Mouse (Mus musculus) ES-Bruce4 (cell line): Measurements from ENCODE around the gene Plekha1. TPM values are rescaled to one million over a fixed set of nuclear protein-coding genes. Genes with fewer than 3 reads are reported as not detected.

Experiments
- H3K27ac ChIP-seq: 2 replicates; pipeline ENCODE4 v1.5.1; 2012; ENCODE audit warnings: low read length, inconsistent platforms; ENCODE audit not compliant: insufficient read depth
- H3K27me3 ChIP-seq: 2 replicates; pipeline ENCODE4 v1.6.1; 2012; ENCODE audit warnings: mild to moderate bottlenecking, low read length, inconsistent platforms; ENCODE audit not compliant: control insufficient read depth, poor library complexity, insufficient read depth, severe bottlenecking
- H3K36me3 ChIP-seq: 2 replicates; pipeline ENCODE4 v1.6.1; 2012; ENCODE audit warnings: inconsistent platforms, mild to moderate bottlenecking, low read length, moderate library complexity; ENCODE audit not compliant: control insufficient read depth, poor library complexity, insufficient read depth, severe bottlenecking
- H3K4me1 ChIP-seq: one replicate; pipeline ENCODE4 v1.8.1; 2011; ENCODE audit warnings: low read length; ENCODE audit not compliant: control insufficient read depth, insufficient read depth
- H3K4me3 ChIP-seq: 2 replicates; pipeline ENCODE4 v1.5.1; 2011; ENCODE audit warnings: low read depth, mild to moderate bottlenecking, low read length
- H3K9ac ChIP-seq: 2 replicates; pipeline ENCODE4 v1.6.1; 2012; ENCODE audit warnings: low read depth, mild to moderate bottlenecking, inconsistent platforms; ENCODE audit not compliant: poor library complexity, severe bottlenecking
- H3K9me3 ChIP-seq: replicated peaks from 2 replicates; pipeline ENCODE4 v1.6.1; 2012; ENCODE audit warnings: mild to moderate bottlenecking, low read length, inconsistent platforms; ENCODE audit not compliant: control insufficient read depth, poor library complexity, insufficient read depth, severe bottlenecking
- CTCF ChIP-seq: IDR thresholded peaks from one replicate; pipeline ENCODE4 v1.8.1; 2011; ENCODE audit warnings: low read depth, low read length
- EP300 ChIP-seq: IDR thresholded peaks from 2 replicates; pipeline ENCODE4 v1.6.1; 2011; ENCODE audit warnings: low read depth, low read length; ENCODE audit not compliant: insufficient read depth
- POLR2A ChIP-seq: IDR thresholded peaks from one replicate; pipeline ENCODE4 v1.8.1; 2011; ENCODE audit warnings: low read length; ENCODE audit not compliant: insufficient read depth
- polyA plus RNA-seq: library from polyadenylated mRNA; stranded (reverse); fragments of >200 nt; gene quantifications from 2 replicates; pipeline ENCODE4 v1.2.4, GENCODE M21; 2011; ENCODE audit warnings: low read depth; ENCODE audit not compliant: missing spikeins, insufficient read depth, insufficient read length

Gene Plekha1
- polyA plus RNA-seq, 1 experiment = 196 TPM

DNA sequence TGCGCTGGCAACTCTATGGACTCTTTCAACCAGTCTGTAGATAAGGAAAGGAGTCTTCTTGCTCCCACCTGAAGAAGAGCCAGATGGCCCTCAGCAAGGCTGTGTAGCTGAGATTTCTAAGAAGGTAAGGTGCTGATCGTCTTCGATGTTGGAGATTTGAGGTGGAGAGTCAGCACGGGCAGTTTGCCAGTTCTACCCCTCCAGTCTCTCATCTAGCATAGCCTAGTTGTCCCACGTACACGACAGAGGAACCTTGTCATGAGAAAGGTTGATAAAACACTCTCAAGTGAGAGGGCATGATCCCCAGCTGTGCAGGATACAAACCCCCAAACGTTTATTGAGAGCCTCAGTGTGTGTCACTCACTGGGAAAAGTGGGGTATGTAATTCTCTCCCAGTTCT, 845 bp upstream of the Plekha1 start:
- Histone ChIP-seq H3K27ac (no peak overlapping the region), H3K9me3 (no peaks in the 10 kb centered on the region), H3K27me3 (no peaks in the 10 kb centered on the region), H3K4me1 (peaks cover 1% of the 10 kb centered on the region), H3K36me3 (no peaks in the 10 kb centered on the region), H3K4me3 (no peak overlapping the region), H3K9ac (no peak overlapping the region)
- no peak for TF ChIP-seq CTCF
- TF ChIP-seq POLR2A = no peak
- TF ChIP-seq EP300 = no peak

DNA sequence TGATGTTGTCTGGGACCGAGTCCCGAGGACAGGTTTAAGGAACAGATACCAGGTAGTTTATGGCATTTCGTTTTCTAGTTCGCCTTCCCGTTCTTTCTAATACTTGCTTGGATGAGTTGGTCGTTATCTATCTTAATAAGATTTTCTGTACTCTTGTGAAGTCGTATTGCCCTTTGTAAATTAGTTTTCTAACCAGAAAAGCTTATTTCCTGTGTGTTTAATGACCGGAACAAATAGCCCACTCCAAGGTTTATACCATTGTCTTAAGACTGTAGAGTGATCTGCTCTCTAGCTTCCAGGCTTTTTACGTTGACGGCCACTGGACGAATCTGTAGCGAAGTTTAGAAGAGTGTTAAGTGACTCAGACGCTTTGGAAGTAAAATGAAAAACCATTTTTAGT, 1.1 kb downstream of the Plekha1 start:
- H3K27me3 ChIP-seq = no peaks in the 10 kb centered on the region
- peak overlapping the region; percentile 85 for H3K4me3 ChIP-seq
- H3K4me1 ChIP-seq = peaks cover 1% of the 10 kb centered on the region
- no peaks in the 10 kb centered on the region for H3K36me3 ChIP-seq
- H3K27ac ChIP-seq = no peak overlapping the region
- TF ChIP-seq CTCF (no peak), POLR2A (no peak), EP300 (no peak)
- H3K9me3 ChIP-seq = no peaks in the 10 kb centered on the region
- peak overlapping the region; percentile 89 for H3K9ac ChIP-seq

DNA sequence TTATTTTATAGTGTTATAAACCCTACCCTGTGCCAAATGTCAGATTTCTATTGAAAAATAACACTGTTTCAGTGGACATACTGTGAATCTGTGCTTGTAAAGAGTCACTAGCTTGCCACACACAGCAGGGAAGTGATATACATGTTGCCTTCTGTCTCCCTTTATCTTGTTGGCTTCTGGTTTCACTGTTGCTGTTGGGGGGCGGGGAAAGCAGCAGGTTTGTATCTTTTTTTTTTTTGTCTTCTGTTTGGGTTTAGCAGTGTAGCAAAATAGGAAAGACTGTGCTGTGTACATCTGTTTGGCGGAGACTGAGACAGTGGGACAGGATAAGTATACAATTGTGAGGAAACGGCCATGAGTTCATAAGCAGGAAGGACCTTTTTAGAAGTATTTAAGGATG, 1.7 kb downstream of the Plekha1 start:
- Histone ChIP-seq H3K27ac (no peak overlapping the region), H3K4me1 (no peaks in the 10 kb centered on the region), H3K4me3 (no peak overlapping the region)

DNA sequence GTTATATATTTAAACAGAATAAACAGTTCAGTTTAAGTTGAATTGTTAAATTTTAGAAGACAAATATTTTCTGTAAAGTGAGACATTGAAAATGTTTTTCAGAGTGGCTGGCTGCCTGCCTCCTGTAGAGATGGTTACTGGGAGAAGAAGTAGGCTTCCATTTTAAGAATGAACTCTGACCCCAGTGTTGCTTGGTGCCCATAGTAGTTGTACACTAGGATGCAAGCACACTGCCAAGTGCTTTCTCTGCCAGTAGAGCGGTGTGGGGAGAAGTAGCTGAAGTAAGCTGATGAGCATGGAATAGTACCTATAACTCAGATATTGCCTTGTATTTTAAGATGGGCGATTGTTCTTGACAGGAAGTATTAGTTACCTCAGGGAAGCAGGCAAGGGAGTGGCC, 18.6 kb downstream of the Plekha1 start:
- Histone ChIP-seq H3K4me3 (no peak overlapping the region), H3K4me1 (peaks cover 4% of the 10 kb centered on the region), H3K27me3 (no peaks in the 10 kb centered on the region), H3K27ac (no peak overlapping the region), H3K36me3 (peaks cover 18% of the 10 kb centered on the region), H3K9me3 (no peaks in the 10 kb centered on the region), H3K9ac (no peak overlapping the region)
- no peak for TF ChIP-seq POLR2A
- no peak for TF ChIP-seq EP300
- TF ChIP-seq CTCF = no peak

More for the DNA sequence above, 1.7 kb downstream of the Plekha1 start:
- TF ChIP-seq CTCF = no peak
- no peaks in the 10 kb centered on the region for H3K27me3 ChIP-seq
- H3K36me3 ChIP-seq = no peaks in the 10 kb centered on the region
- no peak overlapping the region for H3K9ac ChIP-seq
- no peaks in the 10 kb centered on the region for H3K9me3 ChIP-seq

DNA sequence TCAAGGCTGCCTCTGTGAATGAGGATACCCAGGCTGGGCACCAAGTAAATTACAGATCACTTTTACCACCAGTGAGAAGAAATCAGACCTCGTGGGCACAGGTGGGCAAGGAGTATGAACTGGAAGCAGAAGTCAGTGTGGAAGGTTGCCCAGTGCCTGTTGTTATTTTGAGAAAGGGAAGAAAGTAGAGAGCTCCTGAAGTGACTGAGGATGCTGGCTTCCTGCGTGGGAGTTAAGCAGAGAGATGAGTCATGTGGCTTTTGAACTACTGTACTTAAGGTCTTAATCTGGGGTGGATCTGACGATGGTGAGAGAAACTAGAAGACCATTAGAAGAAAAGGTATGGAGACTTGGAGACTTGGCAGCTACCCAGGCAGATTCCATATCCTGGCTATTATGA, 20.7 kb downstream of the Plekha1 start:
- Histone ChIP-seq H3K27me3 (no peaks in the 10 kb centered on the region), H3K4me1 (peaks cover 6% of the 10 kb centered on the region), H3K4me3 (no peak overlapping the region), H3K27ac (no peak overlapping the region), H3K9ac (no peak overlapping the region), H3K36me3 (peaks cover 9% of the 10 kb centered on the region), H3K9me3 (no peaks in the 10 kb centered on the region)
- no peak for TF ChIP-seq POLR2A
- no peak for TF ChIP-seq CTCF
- TF ChIP-seq EP300 = no peak

DNA sequence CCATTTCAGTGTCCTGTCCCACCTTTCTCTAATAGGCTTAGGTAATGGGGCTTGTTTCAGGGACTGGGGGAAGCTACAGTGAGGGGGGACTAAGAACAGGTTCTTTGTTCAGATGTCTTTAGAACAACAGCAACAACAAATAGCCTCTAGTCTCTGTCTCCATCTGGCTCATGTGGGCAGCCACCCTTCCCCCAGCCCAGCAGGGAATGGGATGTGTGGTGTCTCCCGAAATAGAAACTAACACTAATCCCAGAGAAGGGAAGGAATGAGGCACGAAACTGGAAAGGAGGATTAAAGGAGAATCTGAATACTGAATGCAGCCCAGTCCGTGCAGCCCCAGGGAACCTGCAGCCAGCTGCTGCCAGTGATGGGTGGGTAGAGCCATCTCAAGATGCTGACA, 22.4 kb downstream of the Plekha1 start:
- Histone ChIP-seq H3K27ac (peak overlapping the region; percentile 87), H3K9me3 (no peaks in the 10 kb centered on the region), H3K4me3 (no peak overlapping the region), H3K36me3 (peaks cover 4% of the 10 kb centered on the region; the same call in 1 of the 2 replicates), H3K9ac (no peak overlapping the region), H3K27me3 (no peaks in the 10 kb centered on the region), H3K4me1 (peaks cover 5% of the 10 kb centered on the region)
- TF ChIP-seq CTCF (no peak), EP300 (peak; percentile 96)
